Mouse (Mus musculus) C2C12 (cell line): ENCODE data around the gene Foxred2. TPM values are rescaled to one million over a fixed set of nuclear protein-coding genes. Genes with fewer than 3 reads are reported as not detected.

ENCODE experiments used
- H3K27me3 ChIP-seq: one replicate; pipeline ENCODE4 v1.6.1; 2011; ENCODE audit not compliant: control insufficient read depth, insufficient read depth, insufficient read length
- H3K36me3 ChIP-seq: one replicate; pipeline ENCODE4 v1.6.1; 2011; ENCODE audit not compliant: control insufficient read depth, insufficient read depth
- H3K4me3 ChIP-seq: one replicate; pipeline ENCODE4 v1.5.1; 2011; ENCODE audit warnings: mild to moderate bottlenecking, control low read depth; ENCODE audit not compliant: poor library complexity, insufficient read depth, severe bottlenecking
- H3K79me2 ChIP-seq: one replicate; pipeline ENCODE4 v1.6.1; 2011; ENCODE audit not compliant: control insufficient read depth, insufficient read depth
- H3K79me3 ChIP-seq: one replicate; pipeline ENCODE4 v1.6.1; 2011; ENCODE audit warnings: low read depth, control low read depth
- H3ac ChIP-seq: one replicate; pipeline ENCODE3; 2011; ENCODE audit warnings: low read depth; ENCODE audit not compliant: control insufficient read depth, insufficient read length
- CEBPB ChIP-seq: IDR thresholded peaks from one replicate; pipeline ENCODE4 v1.6.1; 2011; ENCODE audit warnings: low read depth, mild to moderate bottlenecking, control low read depth, moderate library complexity
- CTCF ChIP-seq: IDR thresholded peaks from one replicate; pipeline ENCODE4 v1.5.1; 2011; ENCODE audit not compliant: control insufficient read depth, insufficient read depth, insufficient read length
- FOSL1 ChIP-seq: IDR thresholded peaks from one replicate; pipeline ENCODE4 v1.8.0; 2011; ENCODE audit warnings: mild to moderate bottlenecking, low read length; ENCODE audit not compliant: poor library complexity, insufficient read depth, severe bottlenecking
- MAX ChIP-seq: IDR thresholded peaks from one replicate; pipeline ENCODE4 v1.6.1; 2011; ENCODE audit warnings: mild to moderate bottlenecking, control low read depth
- MYOD1 ChIP-seq: IDR thresholded peaks from one replicate; pipeline ENCODE4 v1.6.1; 2011; ENCODE audit warnings: low read depth; ENCODE audit not compliant: control insufficient read depth, insufficient read length
- MYOG ChIP-seq: IDR thresholded peaks from one replicate; pipeline ENCODE4 v1.6.1; 2011; ENCODE audit not compliant: control insufficient read depth, insufficient read length; ENCODE audit errors: extremely low read depth
- USF1 ChIP-seq: IDR thresholded peaks from one replicate; pipeline ENCODE4 v1.6.1; 2011; ENCODE audit warnings: low read depth, mild to moderate bottlenecking, control low read depth, moderate library complexity
- polyA plus RNA-seq: library from polyadenylated mRNA; unstranded; fragments of >200 nt; fragmentation: generic; extraction: Trizol; gene quantifications from one replicate; pipeline ENCODE4 v1.2.1, GENCODE M21; 2012; ENCODE audit warnings: missing spikeins

Gene Foxred2
- polyA plus RNA-seq, 1 experiment = 7.3 TPM

- Histone ChIP-seq H3K4me3 (no peak overlapping the region), H3K36me3 (peaks cover 18% of the 10 kb centered on the region), H3K27me3 (no peaks in the 10 kb centered on the region), H3K79me3 (peaks cover 22% of the 10 kb centered on the region), H3K79me2 (peaks cover 32% of the 10 kb centered on the region), H3ac (no peak overlapping the region)
- TF ChIP-seq MYOD1 = no peak
- no peak for TF ChIP-seq FOSL1
- TF ChIP-seq MAX = no peak
- TF ChIP-seq USF1 = no peak
- TF ChIP-seq CTCF = no peak
- TF ChIP-seq CEBPB = no peak
- TF ChIP-seq MYOG = no peak
Observed at GRCm38 (mm10) chr15:77930986-77931688, 25.4 kb downstream of the Foxred2 start.

DNA sequence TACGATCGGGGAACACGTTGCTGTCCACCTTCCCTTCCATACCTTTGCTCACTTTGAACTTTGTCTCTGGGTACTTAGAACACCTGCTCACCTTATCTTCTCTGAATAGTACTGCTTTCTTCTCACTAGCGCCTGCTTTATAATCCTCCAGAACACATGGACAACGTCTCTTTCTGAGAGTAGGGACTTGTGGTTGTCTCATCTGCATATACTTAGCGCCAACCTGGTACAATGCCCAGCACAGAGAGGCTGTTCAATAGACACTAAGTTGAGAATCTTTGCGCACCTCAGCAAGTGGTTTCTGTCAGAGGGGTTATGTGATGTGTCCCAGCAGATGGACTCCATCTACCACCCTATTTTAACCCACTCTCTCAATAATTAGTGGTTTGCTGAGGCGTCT lies 26.7 kb downstream of the Foxred2 start:
- TF ChIP-seq CTCF = no peak
- TF ChIP-seq MYOG = no peak
- TF ChIP-seq MYOD1 = no peak
- TF ChIP-seq CEBPB = no peak
- no peak for TF ChIP-seq FOSL1
- no peak for TF ChIP-seq MAX
- no peak for TF ChIP-seq USF1
- peaks cover 24% of the 10 kb centered on the region for H3K79me3 ChIP-seq
- peak overlapping the region; percentile 63 for H3ac ChIP-seq
- no peak overlapping the region for H3K4me3 ChIP-seq
- peaks cover 27% of the 10 kb centered on the region for H3K36me3 ChIP-seq
- no peaks in the 10 kb centered on the region for H3K27me3 ChIP-seq
- peaks cover 45% of the 10 kb centered on the region for H3K79me2 ChIP-seq

GRCm38 (mm10) chr15:77928673-77929331 lies 27.7 kb downstream of the Foxred2 start, which contains the start of gene Txn2:
Txn2 (minus strand) TSS chr15:77929006.
- H3K79me3 ChIP-seq = peaks cover 25% of the 10 kb centered on the region
- H3ac ChIP-seq = peak within 1 kb of the TSS; percentile 89
- peaks cover 37% of the 10 kb centered on the region for H3K36me3 ChIP-seq
- TF ChIP-seq USF1 (peak; percentile 62), MYOG (no peak), MYOD1 (no peak), CEBPB (no peak), FOSL1 (no peak), CTCF (no peak), MAX (peak; percentile 98)
- H3K27me3 ChIP-seq = no peaks in the 10 kb centered on the region
- peak within 1 kb of the TSS; percentile 59 for H3K4me3 ChIP-seq
- peaks cover 55% of the 10 kb centered on the region for H3K79me2 ChIP-seq

GRCm38 (mm10) chr15:77928091-77928490 lies 28.4 kb downstream of the Foxred2 start:
- Histone ChIP-seq H3ac (peak overlapping the region; percentile 89), H3K79me3 (peaks cover 30% of the 10 kb centered on the region), H3K36me3 (peaks cover 44% of the 10 kb centered on the region), H3K79me2 (peaks cover 62% of the 10 kb centered on the region), H3K4me3 (peak overlapping the region; percentile 59), H3K27me3 (no peaks in the 10 kb centered on the region)
- TF ChIP-seq CEBPB = no peak
- no peak for TF ChIP-seq MYOG
- TF ChIP-seq FOSL1 = no peak
- no peak for TF ChIP-seq MAX
- TF ChIP-seq CTCF = no peak
- TF ChIP-seq USF1 = no peak
- TF ChIP-seq MYOD1 = no peak

- H3ac ChIP-seq = no peak overlapping the region
- peaks cover 72% of the 10 kb centered on the region for H3K79me2 ChIP-seq
- no peak overlapping the region for H3K4me3 ChIP-seq
- no peaks in the 10 kb centered on the region for H3K27me3 ChIP-seq
- peaks cover 30% of the 10 kb centered on the region for H3K79me3 ChIP-seq
- H3K36me3 ChIP-seq = peaks cover 56% of the 10 kb centered on the region
- no peak for TF ChIP-seq FOSL1
- no peak for TF ChIP-seq MYOD1
- no peak for TF ChIP-seq USF1
- TF ChIP-seq MAX = no peak
- no peak for TF ChIP-seq CEBPB
- no peak for TF ChIP-seq CTCF
- TF ChIP-seq MYOG = no peak
Observed at GRCm38 (mm10) chr15:77926921-77927320, 29.6 kb downstream of the Foxred2 start.

DNA sequence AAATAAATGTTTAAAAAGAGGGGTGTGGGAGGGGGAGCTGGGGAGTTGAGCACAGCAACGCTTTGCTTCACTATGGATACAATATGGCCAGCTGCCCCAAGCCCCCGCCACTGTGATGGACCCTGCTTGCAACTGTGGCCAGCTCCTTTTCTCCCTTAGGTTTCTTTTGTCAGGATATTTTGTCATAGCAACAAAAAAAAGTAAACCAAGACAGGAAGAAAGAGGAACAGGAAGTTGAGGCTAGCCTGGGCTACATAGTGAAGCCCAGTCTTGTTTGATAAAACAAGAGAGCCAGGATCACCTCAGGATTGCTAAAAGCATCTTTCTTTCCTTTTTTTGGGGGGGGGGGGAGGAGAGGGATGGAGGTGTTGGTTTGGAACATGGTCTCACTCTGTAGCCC lies 31.3 kb downstream of the Foxred2 start:
- Histone ChIP-seq H3K4me3 (no peak overlapping the region), H3K79me3 (peaks cover 35% of the 10 kb centered on the region), H3K36me3 (peaks cover 71% of the 10 kb centered on the region), H3K27me3 (no peaks in the 10 kb centered on the region), H3K79me2 (peaks cover 90% of the 10 kb centered on the region), H3ac (no peak overlapping the region)
- TF ChIP-seq MYOG (no peak), CTCF (no peak), MAX (no peak), CEBPB (no peak), MYOD1 (no peak), FOSL1 (no peak), USF1 (no peak)
